Mouse (Mus musculus): ENCODE data around the gene Akr1c6.

- TF ChIP-seq CTCF (IDR thresholded peaks at IDR 0.05; ENCODE audit: low read depth) (no peak), EP300 (optimal IDR thresholded peaks at IDR 0.05) (no peak)
Measured at GRCm38 (mm10) chr13:4465641-4466040, 31.5 kb downstream of the Akr1c6 start.
